Mouse (Mus musculus) right cerebral cortex, postnatal 4 days (tissue): Measurements from ENCODE around the gene Arhgap17.

ENCODE experiments used
- DNase-seq: peaks from one replicate; pipeline ENCODE4 v3.0.0-alpha.2; 2022

Arhgap17 gene

DNA sequence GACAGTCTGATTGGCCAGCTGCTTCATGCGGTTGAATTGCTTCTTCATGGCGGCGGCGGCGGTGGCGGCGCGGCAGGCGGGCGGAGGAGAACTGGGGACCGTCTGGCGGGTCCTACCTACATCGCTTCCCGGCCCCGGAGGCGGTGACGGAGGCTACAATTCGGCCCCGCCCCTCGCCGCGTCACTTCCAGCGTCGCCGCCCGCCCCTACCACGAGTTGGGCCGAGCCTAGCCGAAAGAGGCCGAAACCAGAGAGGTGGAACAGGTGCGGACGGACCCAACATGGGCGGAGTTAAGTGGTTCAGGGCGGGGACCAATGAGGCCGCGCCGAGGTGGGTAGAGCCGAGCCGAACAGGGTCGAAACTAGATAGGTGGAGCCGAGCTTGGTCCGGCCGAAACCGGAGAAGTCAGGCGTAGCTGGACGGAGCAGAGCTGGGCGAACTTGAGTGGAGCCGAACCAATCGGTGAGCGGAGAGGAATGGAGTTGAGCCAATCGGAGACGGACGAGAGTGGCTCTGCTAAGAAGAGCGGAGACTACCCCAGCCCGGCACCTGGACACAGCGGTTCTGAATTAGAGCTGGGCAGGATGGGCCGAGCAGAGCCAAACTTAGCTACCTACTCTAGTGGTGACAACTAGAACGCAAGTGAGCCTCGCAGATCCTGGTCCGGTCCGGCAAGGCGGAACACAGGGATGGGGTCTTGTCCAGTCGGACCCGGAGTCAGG, at the start of gene Arhgap17, which contains the start of gene Lcmt1:
Gene Arhgap17 (minus strand): TSS at position 157 of the 723 bp plus-strand sequence.
Gene Lcmt1 (plus strand): TSS at position 26 of the 723 bp plus-strand sequence.
- DNase-seq, result peak; percentile 94

DNA sequence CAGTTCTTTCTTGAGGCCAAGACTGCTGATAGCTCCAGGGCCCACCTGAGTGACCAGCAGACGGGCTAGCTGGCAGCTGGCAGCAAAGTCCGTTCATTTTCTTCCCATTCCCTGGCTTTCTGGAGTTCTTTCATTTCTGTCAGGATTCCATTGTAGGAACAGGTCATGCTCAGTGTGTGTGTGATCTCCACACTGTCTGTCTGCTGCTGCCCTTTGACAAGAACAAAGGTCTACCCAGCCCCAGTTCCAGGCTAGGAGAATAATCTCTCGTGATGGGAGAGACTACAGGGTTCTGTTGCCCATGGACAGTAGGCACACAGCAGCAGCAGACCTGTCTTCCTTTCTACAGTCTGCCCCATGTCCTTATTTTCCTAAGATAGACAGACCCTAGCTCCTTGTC, 47.9 kb upstream of the Arhgap17 start:
- DNase-seq, result no peak

DNA sequence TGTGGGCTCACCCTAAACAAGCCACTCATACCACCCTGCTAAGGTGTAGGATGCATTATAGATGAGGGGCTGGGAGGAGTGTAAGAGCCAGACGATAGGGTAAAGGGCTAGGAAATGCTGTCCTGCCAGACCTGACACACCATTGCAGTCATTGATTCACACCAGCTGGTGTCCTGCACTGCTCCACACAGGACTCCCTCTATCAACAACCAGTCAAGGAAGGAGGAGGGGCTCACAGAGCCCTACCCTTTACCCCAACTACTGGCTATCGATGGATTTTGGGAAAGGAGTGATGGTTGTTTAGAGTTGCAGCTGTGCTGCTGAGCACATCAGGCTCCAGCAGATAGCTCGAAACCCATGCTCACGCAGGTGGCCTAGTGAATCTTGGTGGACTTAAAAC, 47.1 kb upstream of the Arhgap17 start:
- DNase-seq, result no peak

DNA sequence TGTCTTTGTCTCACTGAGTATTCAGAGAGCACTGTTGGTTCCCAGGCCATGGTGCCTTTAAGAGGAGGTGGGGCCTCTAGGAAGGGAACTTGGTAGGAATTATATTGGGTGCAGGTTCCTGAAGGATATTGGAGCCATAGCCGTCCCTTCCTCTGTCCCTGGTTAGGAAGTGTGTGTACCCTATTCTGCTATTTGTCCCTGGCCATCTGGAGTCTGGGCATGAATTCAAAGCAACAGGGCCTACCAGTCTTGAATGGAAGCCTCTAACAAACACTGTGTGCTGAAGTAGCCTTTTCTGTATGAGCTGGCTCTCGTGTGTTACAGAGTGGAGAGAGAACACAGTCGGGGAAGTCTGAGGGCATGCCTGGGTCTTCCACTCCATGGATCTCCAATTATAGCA, 42.4 kb upstream of the Arhgap17 start:
- no peak for DNase-seq

DNA sequence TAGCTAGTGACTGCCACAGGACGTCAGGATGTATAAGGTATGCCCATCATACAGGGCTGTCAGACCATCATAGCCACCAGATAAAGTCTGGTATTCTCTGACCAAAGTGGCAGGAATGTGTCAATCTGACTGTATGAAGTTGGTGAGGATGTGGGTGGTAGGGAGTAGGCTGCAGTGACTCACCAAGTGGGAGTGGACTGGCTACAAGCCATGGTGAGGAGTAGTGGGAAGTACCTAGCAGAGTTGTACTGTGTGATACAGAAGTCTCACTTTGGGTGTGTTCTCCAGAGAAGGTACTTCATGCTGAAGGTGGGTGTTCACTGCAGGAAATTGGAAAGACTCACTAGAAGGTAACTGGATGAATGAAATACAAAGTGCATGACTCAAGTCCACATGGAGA, 41.4 kb upstream of the Arhgap17 start:
- DNase-seq, result no peak

DNA sequence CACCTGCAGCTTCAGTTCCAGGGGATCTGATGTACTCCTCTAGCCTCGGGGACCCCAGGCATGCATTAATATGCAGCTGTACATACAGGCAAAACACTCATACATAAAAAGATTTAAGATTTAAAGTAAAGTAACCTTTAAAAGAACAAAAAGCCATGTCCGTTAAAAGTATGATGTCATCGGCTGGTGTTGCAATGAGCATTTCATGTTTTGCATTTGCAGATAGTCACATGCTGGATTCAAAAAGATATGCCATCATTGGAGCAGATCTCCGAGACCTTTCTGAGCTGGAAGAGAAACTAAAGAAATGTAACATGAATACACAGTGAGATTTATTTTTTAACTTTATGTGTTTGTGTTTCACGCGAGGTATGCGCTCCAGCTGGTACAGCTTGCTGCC, 40.8 kb upstream of the Arhgap17 start:
- DNase-seq, result no peak

DNA sequence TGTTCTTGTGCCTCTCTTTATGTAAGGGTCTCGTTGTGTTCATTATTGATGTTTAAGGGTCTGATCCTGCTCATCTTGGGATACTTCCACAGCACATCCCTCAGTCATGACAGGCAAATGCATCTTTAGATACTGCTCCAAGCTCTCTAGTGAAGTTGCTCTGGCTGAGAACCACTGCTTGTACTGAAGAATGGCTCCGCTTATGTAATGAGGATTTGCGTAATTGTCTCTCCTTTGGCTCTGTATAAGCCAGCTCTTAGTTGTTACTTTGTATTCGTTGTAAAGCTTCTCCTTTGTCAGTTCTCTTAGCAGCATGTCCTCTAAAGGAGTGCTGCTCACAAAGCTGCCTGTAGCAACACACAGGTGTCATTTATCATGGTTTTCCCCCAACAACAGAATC, 37.3 kb upstream of the Arhgap17 start:
- no peak for DNase-seq

DNA sequence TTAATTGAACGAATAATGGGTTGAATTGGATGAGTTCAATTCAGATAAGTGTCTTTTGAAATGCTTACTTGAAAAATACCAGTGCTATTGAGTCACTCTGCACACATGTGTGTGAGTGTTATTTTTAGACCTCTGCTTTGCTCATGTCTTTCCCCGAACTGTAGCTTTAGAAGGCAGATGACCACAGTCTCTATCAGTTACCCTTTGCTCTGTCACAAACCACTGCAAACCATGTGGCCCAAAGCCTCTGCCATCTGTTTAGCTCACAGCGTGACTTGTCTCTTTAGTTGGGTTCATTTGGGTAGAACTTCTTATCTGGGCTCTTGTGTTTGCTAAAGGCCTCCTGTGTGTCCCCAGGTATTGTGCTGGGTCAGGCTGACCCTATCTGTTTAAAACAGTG, 35.9 kb upstream of the Arhgap17 start:
- no peak for DNase-seq

DNA sequence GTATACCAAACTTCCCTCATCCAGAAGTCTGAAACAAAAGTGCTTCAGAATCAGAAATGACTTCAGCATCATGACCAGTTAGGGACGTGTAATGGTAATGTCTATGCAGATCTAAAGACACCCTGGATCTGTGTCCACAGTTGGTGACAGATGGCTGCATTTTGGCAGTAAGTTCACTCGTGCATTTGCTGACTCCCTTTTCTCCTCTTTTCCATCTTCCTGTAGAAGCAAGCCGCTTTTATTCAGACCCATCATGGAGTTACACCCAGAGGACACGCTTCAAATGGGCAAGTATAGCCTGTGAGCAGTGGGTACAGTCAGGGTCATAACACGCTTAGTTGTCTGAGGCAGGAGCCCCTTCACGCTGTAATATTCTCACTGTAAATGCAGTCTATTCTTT, 34.5 kb upstream of the Arhgap17 start:
- DNase-seq, result no peak

DNA sequence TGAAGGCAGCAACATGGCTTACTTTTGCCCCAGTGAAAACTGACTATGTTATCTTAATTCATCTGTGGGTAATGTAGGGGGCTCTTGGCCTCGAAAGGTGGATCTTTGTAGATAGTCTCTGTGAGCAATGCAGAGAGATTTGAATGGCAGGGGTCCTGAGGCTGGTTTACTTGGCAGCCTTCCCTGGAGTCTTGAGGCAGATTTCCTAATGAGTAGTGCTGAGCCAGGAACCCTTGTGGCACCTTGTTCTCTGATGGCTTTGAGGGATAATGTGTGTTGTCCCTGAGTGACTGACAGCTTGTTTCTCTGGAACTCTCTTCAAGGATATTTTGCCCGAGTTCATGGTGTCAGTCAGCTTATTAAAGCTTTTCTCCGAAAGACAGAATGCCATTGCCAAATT, 31.4 kb upstream of the Arhgap17 start:
- no peak for DNase-seq

DNA sequence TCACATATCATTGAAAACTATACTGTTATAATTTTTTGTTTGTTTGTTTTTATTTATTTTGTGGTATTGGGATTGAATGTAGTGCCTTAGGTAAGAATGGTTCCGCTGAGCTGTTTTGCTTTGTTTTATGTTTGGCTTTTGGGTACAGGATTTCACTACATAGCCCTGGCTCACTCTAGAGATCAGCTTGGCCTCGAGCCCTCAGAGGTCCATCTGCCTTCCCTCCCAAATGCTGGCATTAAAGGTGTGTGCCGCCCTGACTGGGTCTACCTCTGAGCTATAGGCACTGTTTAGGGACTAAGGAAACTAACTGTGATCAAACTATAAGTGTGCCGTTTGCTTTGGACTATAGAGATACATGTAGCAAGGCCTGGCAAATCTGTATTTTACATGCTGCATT, 29.6 kb upstream of the Arhgap17 start:
- DNase-seq, result no peak

DNA sequence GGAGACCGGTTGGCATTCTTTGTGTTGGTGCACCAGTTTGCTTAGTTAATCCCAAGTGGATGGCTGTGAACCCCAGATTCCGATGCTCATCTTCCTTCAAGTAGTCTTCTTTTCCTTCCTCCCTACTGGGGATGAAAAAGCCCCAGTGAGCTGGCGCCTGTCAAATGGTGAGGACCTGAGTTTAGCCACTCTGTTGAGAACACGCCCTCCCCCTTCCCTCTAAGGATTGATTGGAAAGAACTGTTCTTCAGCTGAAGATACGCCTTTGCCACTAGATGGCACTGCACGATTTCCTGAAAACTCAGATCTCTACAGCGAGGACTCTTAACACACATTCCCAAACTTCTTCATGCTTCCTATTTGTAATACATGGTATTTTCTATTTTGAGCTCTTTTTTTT, 29.1 kb upstream of the Arhgap17 start:
- peak; percentile 47 for DNase-seq

DNA sequence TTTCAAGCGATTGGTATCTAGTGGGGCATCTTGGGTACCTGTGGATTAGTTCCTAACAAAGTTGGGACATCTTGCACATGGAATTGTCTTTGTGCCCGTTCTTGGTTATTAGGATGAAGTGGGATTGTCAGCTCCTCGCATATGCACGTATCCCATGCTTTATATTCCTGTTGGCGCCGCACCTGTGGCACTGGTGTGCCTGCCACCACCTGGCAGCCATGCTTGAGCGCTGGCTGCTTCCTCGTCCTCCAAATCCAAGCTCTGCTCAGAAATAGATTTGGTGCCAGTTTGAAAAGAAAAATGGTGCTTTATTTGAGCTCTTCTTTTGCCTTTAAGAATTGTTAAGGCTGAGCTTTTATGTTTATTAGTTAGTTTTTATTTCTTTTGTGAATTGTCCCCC, 28.2 kb upstream of the Arhgap17 start:
- DNase-seq, result no peak

DNA sequence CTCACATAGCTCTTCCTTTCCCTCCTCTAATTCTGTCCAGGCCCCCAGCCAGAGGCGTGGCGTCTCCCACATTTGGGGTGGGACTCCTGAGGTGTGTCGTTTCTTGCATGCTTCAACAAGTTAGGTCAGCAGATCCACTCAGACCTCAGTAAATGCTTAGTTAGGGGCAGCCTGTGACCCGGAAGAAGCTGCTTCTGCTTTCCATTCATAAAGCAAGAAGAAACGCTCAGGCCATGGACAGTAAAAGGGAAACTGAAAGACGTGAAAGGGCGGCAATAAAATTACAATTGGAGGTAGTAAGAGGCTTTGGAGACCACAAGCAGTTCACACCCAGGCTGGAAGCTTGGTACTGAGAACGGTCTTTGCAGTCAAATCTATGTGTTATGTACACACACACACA, 27.7 kb upstream of the Arhgap17 start:
- no peak for DNase-seq

DNA sequence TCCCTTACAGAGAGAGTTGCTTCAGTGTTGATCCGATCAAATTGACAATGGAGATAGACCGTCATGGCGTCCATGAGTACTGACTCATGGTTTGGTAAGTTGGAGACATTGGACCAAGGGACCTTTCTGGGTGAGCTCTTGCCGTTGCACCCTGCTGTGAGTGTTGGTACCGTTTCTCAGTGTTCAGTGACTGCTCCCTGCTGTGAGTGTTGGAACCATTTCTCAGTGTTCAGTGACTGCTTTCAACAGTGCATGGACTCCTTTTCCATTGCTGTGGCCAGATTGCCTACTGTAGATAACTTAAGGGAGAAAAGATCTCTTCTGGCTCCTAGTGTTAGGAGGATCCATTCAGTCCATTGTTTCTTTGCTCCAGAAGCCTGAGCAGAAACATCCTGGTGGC, 27.2 kb upstream of the Arhgap17 start:
- no peak for DNase-seq

DNA sequence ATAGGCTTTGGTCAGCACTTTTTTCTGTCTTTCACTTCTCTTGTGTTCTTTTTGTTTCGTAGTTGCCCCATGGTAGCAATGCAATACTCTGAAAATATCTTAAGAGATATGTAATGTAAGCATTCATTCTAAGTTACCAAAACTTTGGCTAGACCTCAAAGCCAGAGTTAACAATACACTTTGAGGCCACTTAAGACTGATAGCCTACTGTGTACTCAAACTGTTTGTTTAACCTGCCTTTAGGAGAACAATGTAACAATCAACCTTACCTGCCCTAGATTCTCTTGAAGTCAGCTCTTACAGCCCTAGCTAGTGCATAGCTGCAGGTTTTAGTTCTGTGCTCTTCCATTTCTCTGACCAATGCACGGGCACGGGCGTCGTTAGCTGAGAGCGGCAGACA, 24.6 kb upstream of the Arhgap17 start:
- DNase-seq, result no peak

DNA sequence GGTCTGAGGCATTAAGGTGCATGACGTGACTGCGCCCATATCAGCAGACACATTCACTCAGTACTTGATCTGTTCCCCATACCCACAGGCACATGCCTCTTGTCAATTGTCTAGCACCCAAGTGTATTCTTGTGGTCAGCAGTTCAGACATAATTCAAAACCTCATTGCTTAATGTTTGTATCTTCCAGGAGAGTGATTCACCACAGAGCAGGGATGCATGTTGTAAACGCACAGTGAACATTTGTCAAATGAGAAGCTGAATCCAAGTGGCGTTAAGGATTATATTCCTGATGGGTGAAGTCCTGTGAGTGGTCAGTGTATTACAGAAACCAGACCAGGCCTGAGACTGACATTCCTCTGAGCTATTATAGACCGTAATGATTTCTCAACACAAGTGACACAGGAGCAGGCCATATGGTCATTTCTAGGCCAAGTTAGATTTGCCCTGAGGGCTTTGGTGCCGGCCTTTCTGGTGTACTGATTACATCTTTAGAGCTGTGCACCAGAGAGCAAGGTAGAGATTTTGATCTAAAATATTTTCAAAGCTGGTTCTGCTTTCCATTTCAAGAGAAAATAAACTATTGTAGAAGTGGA, 20.1 kb upstream of the Arhgap17 start:
- no peak for DNase-seq

DNA sequence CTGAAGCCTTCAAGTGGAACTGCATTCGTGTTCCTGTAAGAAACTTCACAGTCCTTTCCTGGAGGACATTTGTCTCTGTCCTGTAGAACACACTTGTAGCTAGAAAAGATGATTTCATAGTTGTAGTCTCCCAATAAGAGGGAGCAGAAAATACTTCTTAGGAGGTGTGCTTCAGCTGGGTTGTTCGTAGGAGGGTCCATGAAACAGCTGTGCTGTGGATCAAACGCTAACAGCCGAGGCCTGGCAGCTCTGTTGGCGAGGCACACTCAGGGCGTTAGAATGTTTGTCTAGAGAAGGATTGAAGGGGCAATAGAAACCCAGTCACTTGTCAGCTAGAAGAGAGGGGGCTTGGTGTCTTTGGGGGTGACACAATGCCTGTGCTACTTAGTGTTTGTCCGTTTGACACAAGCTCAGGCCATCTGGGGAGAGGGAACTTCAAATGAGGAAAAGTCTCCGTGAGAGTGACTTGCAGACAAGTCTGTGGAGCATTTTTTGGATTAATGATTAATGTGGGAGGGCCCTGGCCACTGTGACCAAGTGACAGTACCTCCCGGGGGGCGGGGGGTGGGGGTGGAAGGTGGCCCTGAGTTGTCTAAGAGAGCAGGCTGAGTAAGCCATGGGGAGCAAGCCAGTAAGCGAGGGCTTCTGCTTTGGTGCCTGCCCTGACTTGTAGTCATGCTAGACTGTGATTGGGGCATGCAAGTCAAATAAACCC, 16.1 kb upstream of the Arhgap17 start:
- DNase-seq, result no peak

DNA sequence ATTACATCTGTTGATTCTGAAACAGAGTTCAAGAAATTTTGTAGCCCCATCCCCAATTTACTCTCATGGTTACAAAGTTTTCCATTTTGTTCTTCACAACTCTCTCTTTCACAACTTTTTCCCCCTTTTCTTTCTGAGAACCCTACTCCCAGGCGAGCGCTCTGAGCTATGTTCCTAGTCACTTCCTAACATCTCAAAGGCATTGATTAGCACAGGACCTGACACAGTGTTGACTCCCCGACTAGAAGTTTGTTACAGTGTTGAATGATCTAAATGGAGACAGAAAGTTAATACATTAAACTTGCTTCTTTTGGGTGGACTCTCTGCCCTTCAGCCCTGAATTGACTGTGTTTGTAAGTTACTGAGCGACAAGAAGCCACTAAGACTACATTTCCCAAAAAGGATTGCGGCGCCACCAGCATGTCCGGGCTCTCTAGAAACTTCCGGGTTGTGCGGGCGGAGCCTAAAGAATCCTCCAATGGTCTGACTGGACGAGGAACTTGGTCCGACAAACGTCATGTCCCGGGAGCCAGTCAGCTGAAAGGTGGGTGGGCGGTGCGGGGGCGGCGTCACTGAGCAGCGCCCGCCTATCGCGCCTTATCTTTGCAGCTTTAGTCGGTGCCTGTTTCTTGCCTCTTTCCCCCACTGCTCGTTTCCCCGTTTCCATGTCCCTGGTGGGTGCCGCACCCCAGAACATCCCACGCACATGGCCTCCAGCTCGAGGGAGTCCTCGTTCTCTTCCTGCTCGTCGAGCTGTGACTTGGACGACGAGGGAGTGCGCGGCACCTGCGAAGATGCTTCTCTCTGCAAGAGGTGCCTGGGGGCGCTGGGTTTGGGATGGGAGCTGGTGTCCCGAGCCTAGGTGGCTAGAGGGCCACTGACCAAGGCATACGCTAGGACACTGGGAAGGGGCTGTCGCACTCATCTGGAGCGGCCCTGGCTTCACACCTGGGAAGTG, 8.0 kb upstream of the Arhgap17 start:
- DNase-seq, result peak; percentile 90

DNA sequence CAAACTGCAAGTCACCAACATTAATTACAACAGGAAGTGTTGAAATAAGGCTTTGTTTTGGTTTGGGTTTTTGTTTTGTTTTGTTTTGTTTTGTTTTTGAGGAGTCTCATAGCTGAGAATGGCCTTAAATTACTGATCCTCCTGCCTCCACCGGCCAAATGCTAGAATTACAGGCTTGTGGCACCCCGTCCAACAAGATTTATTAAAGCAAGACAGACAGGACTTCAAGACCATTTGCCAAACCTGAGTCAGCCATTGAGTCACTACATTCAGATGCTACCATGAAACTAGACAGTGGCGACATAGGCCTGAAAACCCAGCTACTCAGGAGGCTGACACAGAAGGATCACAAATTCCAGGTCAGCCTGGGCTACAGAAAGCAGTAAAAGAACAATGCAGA, 1.8 kb upstream of the Arhgap17 start:
- no peak for DNase-seq

DNA sequence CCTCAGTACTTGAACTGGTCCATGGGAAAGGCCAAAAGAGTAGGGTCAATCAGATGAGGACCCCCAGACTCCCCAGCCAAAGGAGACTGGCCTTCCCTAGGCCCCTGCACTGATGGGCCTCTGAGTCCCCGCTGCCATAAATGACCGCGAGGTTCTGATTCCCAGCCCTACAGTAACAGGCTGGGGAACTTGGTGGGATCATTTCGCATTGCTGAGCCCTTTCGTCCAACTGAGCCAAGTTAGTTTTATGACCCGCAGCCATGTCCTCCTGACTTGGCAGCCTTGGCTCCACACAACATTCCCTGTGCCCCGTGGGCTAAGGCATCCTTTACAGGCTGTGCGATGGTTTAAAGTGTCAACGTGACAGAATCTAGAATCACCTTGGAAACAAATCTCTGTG, 985 bp upstream of the Arhgap17 start:
- DNase-seq, result no peak

DNA sequence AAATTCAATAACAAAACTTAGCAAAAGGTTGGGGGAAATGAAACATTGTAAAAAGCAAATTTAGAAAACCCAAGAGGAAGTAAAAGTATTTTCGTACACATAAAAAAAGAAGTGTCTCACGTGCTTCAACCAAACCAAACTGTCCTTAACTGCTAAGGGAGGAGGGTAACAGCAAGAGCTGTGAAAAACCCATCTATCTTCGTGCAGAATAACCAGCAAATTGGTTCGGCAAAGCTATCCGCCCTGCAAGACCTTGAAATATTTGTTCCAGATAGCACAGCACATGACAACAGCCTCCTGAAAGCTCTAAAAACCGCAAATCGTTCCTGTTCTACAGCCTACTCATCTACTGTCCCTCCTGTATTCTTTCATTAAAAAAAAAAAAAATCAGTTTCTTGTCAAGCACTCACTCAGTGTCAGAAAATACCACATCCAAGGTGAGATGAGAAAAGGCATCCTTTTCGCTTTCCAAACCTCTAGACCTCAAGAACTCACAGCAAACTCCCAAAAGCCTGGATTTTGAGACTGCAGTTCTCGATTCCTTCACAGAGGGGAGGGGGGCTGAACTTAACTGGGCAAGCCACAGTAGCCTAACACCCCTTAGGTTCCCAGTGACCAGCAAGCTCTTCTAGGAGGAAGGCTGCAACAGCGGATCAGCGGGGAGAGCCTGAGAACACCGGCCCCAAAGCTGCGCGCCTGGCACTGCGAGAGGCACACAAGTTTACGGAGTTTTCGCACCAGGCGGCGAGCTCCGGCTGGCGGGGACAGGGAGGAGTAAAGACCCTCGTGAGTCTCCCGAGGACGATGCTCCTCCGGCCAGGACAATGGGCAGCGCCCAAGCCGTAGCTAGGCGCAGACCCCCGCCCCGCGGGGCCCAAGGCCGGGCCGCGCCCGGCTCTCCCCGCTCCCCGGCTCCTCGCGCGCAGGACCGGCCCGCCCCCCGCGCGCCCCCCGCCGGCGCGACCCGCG, 653 bp downstream of the Arhgap17 start:
- DNase-seq, result peak; percentile 55
